Mouse (Mus musculus): ENCODE measurements around the gene Tspo2. TPM values are rescaled to one million over a fixed set of nuclear protein-coding genes. Genes with fewer than 3 reads are reported as not detected.

Tspo2 gene
- total RNA-seq, 2 experiments from 2014 or later, result not detected

DNA sequence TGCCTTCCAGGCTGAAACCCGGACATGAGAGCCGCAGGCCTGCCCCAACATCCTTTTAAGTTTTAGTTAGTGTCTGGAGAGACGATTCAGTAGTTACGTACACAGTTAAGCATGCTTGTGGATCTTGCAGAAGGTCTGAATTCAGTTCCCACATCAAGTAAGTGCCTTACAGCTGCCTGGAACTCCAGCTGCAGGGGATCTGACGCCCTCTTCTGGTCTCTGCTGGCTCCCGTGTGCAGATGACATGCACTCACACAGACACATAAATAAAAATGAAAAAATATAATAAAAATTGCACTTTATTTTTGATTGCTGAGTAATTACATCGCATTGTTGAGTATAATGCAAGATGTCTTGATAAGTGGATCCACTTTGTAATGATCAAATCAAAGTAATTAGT, 2.2 kb upstream of the Tspo2 start:
- intact Hi-C loops (cut with DNase I), result no loop called here

DNA sequence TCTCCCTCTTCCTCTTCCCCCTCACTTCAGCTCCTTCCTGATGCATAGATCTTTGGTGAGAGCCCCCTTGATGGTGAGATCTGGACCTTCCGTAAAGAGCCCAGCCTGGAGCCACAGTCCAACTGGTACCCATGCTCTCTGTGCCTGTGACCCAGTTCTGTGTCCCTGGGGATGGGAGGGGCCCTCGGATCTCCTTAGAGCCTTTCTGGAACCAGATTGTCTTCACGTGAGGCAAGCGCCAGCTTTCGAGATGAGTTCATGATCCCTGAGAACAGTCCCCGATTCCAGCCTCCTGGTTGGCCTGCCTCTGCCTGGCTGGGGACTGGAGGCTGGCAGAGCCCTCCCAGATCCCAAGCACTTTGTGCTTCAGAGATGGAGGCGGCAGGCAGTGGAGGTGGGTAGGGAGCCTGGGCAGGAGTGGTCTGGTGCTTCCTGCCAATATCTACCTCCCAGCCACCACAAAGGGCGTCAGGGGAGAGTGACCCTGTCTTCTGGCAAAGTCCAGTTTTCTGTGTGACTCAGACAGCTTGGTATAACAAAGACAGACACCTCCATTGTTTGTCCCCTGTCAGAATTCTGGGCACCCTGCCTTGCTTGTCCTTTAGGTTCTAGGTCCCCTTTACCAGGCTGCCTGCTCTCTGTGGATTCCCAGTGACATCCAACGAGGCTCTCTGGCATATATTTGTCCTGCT, 577 bp upstream of the Tspo2 start:
- intact Hi-C loops (cut with DNase I), result no loop called here
- no peak for DNase-seq (ENCODE audit: low spot score in 2 of 2)

More for the DNA sequence above, 2.2 kb upstream of the Tspo2 start:
- DNase-seq (ENCODE audit: low spot score in 2 of 2), result no peak

DNA sequence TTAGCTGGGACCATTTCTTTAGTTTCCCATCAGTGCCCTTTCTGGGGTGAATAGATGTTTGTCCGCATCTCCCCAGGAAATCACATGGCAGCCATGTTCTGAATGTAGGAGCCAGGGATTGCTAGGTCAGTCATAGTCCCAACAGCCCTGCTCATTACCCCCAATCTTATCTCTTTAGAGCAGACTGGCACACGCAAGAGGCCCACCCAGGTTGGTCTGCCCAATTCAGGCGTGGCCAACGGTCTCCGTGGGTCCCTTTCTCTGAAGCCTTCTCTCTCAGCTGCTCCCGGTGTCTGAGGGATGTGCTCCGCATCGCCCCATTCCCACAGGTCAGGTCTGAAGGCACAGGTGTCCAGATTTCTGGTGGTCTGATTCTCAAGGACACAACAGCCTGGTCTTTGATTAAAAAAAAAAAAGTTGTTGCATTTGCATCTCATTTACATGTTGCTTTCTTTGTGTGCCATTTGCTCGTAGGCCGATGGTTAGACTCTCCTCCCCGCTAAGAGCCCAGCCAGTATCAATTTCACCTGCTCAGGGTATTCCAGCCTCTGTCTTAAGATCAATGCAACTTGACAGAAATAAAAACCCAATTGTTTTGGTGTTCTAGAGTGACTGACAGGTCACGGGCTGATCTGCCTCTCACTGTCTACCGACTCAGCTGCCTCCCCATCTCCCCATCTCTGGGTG, 513 bp downstream of the Tspo2 start:
- no peak for DNase-seq (ENCODE audit: low spot score in 2 of 2)
- intact Hi-C loops (cut with DNase I), result no loop called here

DNA sequence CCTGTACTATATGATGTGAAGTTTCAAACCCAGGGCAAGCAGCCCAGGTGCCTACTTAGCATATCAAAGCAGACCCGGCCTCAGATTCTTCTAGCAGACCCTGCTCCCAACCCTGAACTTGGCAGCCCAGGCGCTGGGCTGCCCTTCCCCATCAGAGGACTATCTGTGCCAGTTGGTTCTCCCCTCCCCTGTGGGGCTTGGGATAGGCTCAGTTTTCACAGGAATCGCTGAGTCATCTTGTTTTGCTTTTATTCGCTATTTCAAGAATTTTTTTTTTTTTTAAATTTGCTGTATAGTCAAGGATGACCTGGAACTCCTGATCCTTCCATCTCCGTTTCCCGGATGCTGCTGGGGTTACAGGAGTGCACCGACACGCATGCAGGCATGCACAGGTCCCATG, 3.6 kb downstream of the Tspo2 start:
- no peak for DNase-seq (ENCODE audit: low spot score in 2 of 2)
- intact Hi-C loops (cut with DNase I), result loop anchor here (10.0 kb wide), 1 partner anchor 957 kb away; no protein-coding TSS in a partner anchor

DNA sequence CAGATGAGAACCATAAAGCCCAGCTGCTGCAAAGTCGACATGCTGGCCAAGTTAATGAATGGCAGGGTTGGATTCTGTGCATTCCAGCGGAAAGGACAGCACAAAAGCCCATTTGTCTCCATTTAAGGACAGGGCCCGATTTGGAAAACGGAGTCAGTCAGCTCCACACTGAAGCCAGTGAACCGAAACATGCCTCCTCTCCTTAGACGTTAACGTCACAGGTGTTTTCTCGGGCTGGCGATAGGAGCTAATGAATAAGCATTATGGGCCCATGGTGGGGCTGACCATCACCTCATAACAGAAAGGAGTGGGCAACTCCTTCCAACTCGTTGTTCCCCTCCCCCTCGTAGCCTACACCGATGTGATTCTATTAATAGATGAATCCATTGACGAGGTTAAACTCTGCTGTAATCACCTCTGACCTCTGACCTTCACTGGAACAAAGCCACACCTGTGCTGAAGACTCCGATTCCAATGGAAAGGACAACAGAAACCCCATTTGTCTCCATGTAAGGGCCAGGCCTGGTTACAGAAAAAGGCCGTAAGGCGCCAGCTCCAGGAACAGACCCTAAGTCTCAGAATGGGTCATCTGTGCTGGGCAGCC, 7.7 kb downstream of the Tspo2 start:
- DNase-seq (ENCODE audit: low spot score in 2 of 2), result no peak

DNA sequence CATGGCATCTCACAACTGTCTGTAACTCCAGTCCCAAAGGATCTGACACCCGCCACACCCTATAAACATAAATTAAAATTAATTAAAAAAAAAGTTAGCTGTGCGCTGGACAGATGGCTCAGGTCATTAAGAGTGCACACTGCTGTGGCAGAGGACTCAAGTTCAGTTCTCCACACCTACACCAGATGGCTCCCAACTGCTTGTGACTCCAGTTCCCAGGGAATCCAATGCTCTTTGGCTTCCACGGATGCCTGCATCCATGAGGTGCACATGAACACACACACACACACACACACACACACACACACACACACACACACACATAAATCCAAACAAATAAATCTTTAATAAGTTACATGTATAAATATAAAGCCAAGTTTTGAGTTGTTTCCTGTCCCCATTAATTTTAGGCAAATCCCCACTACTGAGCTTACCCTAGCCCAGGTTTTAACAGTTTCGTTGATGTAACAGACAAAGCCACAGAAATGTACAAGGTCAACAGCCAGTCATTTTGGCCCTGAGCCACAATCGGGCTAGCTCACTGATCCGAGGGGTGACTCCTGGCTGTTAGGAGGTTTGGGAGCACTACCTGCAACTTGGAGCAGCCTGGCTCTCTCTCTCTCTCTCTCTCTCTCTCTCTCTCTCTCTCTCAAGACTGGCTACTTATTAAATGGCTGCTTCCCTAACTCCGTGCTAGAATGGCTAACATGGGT, 8.4 kb downstream of the Tspo2 start:
- DNase-seq (ENCODE audit: low spot score in 2 of 2), result no peak
- intact Hi-C loops (cut with DNase I), result loop anchor here (10.0 kb wide), 1 partner anchor 962 kb away; no protein-coding TSS in a partner anchor

More for the DNA sequence above, 7.7 kb downstream of the Tspo2 start:
- intact Hi-C loops (cut with DNase I), result loop anchor here (10.0 kb wide), 1 partner anchor 961 kb away; no protein-coding TSS in a partner anchor

DNA sequence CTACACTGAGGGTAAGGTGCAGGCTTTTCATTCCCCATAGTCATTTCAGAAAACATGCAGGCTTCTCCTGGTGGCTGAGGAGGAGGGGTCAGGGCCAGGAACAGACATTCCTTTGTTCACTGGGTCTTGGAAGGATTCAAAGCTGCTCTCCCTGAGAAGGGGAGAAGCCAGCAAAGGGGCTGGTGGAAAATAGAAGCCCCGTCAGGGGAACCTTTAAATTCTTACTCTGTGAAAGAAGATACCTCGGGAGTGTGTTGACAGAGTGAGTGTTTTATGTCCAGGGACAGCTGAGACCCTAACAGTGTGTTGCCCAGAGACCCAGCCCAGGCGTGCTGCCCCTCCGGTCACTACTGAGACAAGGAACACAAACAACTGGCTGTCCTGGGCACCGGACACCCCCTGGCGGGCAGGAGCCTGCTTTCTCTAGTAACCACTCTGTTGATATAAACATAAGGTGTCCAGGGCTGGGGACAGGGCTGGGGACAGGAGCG, 13.9 kb downstream of the Tspo2 start:
- intact Hi-C loops (cut with DNase I), result no loop called here
- no peak for DNase-seq (ENCODE audit: low spot score in 2 of 2)

DNA sequence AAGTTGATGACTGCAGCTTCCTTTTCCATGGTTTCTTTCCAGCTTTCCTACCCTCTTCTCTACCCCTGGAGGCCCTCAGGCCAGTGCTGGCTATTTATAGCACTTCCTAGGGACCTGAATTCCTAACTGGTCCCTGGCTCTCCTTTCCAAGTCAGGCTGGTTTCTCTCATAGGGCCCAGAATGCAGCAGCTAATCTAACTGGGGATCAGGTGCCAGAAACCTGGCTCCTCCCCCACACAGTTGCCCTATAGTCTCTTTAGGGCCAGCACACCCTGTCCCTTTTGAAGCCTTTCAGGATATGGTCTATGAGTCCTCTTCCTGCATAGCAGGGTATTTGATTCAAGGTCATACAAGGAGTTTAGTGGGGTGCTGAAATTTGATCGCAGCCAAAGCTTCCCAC, 14.8 kb downstream of the Tspo2 start:
- no peak for DNase-seq (ENCODE audit: low spot score in 2 of 2)
- intact Hi-C loops (cut with DNase I), result no loop called here

DNA sequence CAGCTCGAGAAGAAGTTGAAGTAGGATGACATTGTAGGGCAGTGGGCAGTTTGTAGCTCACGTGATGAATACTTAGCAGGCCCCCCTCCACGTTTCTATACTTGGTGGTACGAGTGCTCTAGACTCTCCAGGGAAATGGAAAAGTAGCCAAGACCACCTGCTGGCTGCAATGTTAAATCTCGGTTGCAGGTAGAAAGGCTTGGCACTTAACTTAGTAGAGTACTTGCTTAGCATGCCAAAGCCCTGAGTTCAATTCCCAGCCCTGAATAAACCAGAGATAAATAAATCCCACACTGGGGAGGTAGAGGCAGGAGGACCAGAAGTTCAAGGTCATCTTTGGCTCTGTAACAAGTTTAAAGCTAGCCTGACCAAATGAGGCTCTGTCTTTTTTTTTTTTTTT, 16.8 kb downstream of the Tspo2 start:
- no peak for DNase-seq (ENCODE audit: low spot score in 2 of 2)
- intact Hi-C loops (cut with DNase I), result no loop called here

DNA sequence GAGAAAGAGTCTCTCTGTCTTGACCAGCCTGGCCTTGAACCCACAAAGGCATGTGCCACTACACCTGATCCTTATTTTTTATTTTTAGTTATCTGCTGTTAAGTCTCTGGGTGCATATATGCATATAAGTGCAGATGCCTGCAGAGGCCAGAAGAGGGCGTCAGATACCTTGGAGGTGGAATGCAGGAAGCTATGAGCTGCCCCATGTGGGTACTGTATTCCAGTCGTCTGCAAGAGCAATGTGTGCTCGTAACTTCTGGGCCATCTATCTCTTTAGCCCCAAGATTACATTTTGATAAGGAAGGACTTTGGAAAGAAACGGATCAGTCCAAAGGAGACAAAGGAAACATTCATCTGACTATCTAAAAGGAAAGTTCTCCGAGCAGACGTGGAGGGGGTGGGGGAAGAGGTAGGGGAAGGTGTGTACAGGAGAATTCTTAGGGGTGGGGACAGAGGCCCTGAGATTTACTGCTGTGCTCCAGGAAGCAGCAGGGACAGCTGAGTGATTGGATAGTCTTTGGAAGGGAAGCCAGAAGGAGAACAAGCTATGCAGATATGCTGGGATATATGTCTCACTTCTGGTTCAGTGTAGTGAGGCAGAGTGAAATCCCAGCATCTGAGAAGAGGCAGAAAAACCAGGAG, 17.5 kb downstream of the Tspo2 start:
- intact Hi-C loops (cut with DNase I), result no loop called here
- no peak for DNase-seq (ENCODE audit: low spot score in 2 of 2)

DNA sequence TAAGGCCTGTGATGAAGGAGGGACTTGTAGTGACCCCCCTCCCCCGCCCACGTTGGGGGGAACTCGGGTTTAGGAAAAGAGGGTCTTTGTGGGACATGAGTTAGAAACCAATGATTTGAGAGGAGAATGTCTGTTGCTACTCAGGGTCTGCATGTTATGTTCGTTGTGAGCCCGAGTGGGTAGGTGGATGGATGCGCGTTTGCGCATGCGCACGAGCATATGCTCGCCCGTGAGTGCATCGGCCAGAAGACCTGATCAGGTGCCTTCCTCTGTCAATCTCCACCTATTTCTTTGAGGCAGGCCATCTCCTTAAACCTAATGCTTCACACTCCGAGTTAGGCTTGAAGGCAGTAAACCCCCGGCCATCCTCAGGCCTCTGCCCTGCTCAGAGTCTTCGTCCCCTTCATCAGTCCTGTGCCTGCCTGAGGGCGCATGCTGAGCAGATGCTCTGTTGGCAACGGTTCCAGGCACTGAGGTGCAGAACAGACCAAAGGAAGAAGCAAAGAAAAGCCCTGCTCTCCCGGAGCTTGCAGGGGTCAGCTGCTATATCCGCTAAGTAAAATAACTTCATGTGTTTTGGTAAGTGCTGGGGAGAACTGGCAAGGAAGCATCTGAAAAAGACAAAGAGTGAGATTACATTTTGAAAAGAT, 18.2 kb downstream of the Tspo2 start:
- DNase-seq (ENCODE audit: low spot score in 2 of 2), result no peak
- intact Hi-C loops (cut with DNase I), result no loop called here

DNA sequence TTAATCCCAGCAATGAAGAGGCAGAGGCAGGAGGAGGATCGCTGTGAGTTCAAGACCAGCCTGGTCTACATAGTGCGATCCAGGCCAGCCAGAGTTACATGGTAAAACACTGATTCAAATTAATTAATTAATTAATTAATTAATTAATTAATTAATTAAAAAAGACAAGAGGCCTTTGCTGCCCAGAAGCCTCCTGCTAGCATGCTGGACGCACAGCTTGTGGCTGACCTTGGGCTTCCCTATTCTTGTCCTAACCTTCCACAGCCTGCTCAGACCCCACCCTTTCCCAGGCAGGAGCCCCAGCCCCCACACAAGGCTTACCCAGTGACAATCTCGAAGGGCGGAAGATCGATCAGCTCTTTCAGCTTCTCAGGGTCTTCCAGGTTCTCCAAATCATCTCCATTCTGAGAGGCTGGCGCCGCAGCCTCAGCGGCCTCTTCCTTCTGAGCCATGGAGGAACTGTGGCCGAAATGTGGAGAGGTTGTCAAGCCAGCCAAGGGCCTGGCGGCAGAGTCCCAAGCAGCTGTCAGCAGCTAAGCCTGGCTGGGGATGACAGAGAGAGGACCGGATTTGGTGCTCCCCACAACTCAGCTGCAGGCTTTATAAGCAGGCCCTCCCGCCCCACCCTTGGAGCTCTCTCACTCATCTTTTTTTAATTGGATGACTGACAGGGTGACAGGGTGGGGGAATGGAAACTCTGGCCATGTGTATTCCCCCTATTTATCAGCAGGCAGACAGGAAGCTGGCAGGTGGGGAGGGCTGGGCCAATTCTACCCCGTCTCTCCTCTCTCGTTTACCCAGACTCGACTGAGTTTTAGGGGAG, 19.0 kb downstream of the Tspo2 start, which contains the start of gene Apobec2:
Gene Apobec2 (minus strand): TSS at position 773 of the 823 bp plus-strand sequence.
- no peak for DNase-seq (ENCODE audit: low spot score in 2 of 2)
- intact Hi-C loops (cut with DNase I), result no loop called here

DNA sequence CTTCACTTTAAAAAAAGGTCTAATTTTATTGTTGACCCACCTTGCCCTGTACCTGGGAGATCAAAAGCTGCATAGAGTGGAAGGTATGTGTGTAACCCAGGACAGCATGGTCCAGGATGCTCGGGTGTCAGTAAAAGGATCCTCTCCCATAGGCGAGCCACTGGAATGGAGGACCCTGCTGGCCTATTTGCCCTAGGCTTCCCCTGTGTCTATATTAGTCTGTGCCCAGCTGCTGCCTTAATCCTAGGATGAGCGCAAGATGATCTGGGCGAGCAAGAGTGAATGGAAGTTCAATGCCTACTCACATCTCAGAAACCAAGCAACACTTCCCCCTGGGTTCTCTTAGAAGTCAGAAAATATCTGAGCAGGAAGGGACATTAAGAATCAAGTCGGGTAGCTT, 20.3 kb downstream of the Tspo2 start:
- DNase-seq (ENCODE audit: low spot score in 2 of 2), result no peak
- intact Hi-C loops (cut with DNase I), result no loop called here

DNA sequence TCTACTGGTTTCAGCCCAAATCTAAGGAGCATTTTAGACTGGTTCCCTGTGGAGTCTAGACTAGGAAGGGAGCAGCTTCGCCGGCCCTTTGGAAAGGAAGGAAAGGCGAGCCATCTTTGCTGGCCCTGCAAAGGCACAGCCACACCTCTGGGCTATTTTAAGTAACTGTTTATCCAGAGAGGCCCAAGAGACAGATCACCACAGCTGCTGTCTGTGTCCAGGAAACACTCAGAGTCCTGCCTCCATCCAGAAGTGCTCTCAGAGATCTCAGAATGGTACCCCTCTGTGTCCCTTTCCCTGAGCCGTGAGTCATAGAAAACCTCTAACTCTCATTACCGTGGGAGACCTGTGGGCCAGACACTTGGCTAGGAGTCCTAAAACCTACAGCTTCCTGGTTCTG, 20.9 kb downstream of the Tspo2 start:
- DNase-seq (ENCODE audit: low spot score in 2 of 2), result no peak
- intact Hi-C loops (cut with DNase I), result no loop called here

DNA sequence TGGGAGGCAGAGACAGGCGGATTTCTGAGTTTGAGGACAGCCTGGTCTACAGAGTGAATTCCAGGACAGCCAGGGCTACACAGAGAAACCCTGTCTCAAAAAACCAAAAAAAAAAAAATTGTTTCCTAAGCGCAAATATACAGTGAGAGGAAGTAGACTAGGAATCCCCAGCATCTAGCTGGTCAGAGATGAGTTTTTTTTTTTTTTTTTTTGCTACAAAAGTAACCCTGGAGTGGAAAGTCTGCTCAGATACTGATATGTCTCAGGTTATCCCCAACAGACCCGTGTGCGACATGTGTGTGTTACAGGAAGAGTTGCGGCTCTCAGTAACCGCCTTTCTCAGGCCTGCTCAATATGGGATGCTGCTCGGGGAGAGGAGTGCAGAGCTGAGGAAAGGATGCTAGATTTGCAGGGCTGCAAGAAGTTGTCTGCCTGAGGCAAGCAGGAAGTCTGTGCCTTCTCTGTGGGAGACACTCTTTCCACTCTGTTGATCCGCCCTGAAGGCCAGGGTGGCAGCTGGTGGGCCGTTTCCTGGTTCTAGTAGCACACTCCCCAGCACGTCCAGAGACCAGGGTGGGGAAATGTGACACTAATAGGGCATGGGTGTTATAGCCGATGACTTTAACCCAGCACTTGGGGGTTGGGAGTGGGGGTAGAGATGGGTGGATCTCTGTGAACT, 23.3 kb downstream of the Tspo2 start:
- intact Hi-C loops (cut with DNase I), result no loop called here
- DNase-seq (ENCODE audit: low spot score in 2 of 2), result no peak

DNA sequence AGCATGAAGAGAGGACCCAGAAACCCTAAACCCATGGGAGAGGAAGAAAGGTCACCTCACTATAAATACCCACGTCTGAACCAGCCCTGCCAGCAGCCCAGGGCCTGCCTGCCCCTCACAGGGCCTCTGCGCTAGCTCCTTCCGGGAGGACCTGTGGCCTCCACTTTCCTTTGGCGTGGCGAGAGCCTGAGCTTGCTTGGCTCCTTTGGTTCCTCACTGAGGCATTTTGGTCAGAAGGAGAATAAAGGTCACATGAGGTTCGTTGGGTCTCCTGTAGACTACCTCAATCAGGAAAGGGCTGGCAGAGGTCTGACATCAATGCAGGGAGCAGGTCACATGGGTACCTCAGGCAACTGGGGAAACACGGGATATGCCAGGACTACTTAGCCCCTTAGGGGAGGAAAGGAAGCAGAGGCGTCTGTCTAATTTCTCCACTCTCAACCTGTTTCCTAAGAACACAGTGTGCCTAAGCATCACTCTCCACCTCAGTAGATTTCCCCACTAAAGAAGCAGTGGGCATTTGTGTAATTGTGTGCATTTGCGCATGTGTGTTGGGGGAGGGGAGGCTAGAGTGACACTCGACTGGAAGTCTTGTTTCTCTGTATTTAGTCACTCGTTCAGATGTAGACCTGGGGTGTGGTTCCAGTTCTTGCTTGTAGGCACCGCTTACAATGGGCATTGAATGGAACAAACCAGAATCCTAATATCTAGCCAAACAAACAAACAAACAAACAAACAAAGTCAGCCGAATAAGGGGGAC, 24.2 kb downstream of the Tspo2 start:
- no peak for DNase-seq (ENCODE audit: low spot score in 2 of 2)
- intact Hi-C loops (cut with DNase I), result no loop called here
